Mouse (Mus musculus) neural tube, embryonic 12.5 days (tissue): Measurements from ENCODE around the gene Gart. TPM values are rescaled to one million over a fixed set of nuclear protein-coding genes. Genes with fewer than 3 reads are reported as not detected.

Experiments
- ATAC-seq: fragments of 200-750 bp; cut with Nextera tagmentation; 2 replicates; pipeline ENCODE4 v1.8.0; 2017; ENCODE audit warnings: low read depth, mild to moderate bottlenecking, moderate TSS enrichment, moderate library complexity; ENCODE audit not compliant: low FRiP score
- H3K27ac ChIP-seq: fragments of 300-500 bp; sonication (generic); 2 replicates; pipeline ENCODE4 v1.5.1; 2016
- H3K27me3 ChIP-seq: fragments of 300-500 bp; sonication (generic); replicated peaks from 2 replicates; pipeline ENCODE4 v1.6.1; 2016; ENCODE audit warnings: mild to moderate bottlenecking
- H3K36me3 ChIP-seq: fragments of 300-500 bp; sonication (generic); 2 replicates; pipeline ENCODE4 v1.6.1; 2016; ENCODE audit warnings: mild to moderate bottlenecking
- H3K4me1 ChIP-seq: fragments of 300-500 bp; sonication (generic); 2 replicates; pipeline ENCODE4 v1.6.1; 2016
- H3K4me2 ChIP-seq: fragments of 300-500 bp; sonication (generic); replicated peaks from 2 replicates; pipeline ENCODE4 v1.6.1; 2016; ENCODE audit warnings: mild to moderate bottlenecking
- H3K4me3 ChIP-seq: fragments of 300-500 bp; sonication (generic); 2 replicates; pipeline ENCODE4 v1.5.1; 2016
- H3K9ac ChIP-seq: fragments of 300-500 bp; sonication (generic); 2 replicates; pipeline ENCODE4 v1.6.1; 2016; ENCODE audit warnings: mild to moderate bottlenecking
- H3K9me3 ChIP-seq: fragments of 300-500 bp; sonication (generic); 2 replicates; pipeline ENCODE4 v1.6.1; 2016; ENCODE audit warnings: mild to moderate bottlenecking
- WGBS: fragments of 180-500 bp; shearing (Covaris S2); methylation state at CpG from one replicate; pipeline ENCODE4 v1.1.7; 2016; 5-methylcytosine and 5-hydroxymethylcytosine counted together
- polyA plus RNA-seq: library from polyadenylated mRNA; unstranded; fragments of >200 nt; fragmentation: Nextera tagmentation; extraction: Ambion mirVana; gene quantifications from 2 replicates; pipeline ENCODE4 v1.2.1, GENCODE M21; 2016

The Gart gene
- polyA plus RNA-seq, 1 experiment from 2014 or later = 89.0 TPM

DNA sequence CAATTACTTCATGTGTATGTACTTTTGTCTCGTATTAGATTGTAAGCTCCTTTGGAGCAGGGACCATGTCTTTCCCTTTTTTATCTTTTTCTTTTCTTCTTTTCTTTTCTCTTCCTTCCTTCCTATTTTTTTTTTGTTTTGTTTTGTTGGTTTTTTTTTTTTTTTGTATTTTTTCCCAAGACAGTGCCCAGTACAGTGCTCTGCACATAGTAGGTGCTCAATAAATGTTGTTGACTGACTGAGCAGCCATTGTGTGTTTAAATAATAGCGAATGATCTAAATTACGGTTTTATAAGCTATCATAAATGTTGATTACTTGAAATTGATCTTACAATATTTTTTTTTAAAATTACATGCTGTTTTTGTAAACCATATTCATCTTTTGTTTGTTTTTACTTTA, 17.0 kb upstream of the Gart start:
- no peak for ATAC-seq
- Histone ChIP-seq H3K4me2 (no peak overlapping the region), H3K9me3 (no peaks in the 10 kb centered on the region), H3K27me3 (no peaks in the 10 kb centered on the region), H3K4me3 (no peak overlapping the region), H3K9ac (no peak overlapping the region), H3K36me3 (peaks cover 79% of the 10 kb centered on the region), H3K27ac (no peak overlapping the region), H3K4me1 (no peaks in the 10 kb centered on the region)
- 96% methylated on average over 3 of the region's 3 CpGs for whole genome bisulfite sequencing

DNA sequence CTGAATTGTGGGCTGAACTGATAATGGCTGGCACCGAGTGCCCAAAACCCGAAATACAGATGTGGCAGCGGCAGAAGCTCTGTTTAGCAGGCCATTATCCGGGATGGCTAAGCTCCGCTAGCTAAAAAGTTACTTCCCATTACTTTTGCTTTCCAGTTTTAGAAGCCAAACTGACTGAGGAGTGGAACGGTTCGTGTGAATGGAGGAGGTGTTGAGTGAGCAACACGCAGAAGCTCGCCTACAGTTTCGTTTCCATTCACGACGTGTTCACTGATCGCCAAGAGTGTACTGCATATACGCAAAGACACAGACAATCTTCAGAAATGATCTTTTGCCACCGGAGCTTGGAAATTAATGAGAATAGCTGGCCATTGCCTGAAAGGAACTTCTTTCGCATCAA, 15.6 kb upstream of the Gart start:
- Histone ChIP-seq H3K4me3 (no peak overlapping the region), H3K27me3 (no peaks in the 10 kb centered on the region), H3K4me1 (no peaks in the 10 kb centered on the region), H3K4me2 (no peak overlapping the region), H3K9me3 (no peaks in the 10 kb centered on the region), H3K36me3 (peaks cover 88% of the 10 kb centered on the region), H3K27ac (no peak overlapping the region), H3K9ac (no peak overlapping the region)
- ATAC-seq = no peak
- 96% methylated on average over 16 of the region's 16 CpGs for WGBS

DNA sequence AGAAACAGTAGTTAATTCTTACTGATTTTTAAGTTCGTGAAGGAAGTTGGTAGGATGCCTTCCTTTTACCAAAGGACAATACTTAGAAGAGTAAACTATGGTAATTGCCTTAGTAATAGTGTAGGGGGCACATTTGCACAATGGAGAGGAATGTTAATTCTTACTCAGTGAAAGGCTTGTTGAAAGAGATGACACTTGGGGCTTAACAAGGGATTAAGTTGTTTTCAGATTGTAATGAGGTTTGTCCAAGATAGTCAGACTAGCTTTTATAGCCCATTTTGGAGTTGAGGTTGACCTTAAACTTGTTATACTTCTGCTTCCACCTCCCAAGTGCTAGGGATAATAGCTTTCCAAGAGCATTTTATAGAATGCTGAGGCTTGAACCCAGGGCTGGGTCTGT, 14.6 kb upstream of the Gart start:
- H3K4me2 ChIP-seq = no peak overlapping the region
- H3K4me1 ChIP-seq = no peaks in the 10 kb centered on the region
- WGBS = 58% methylated on average over 1 of the region's 1 CpGs
- H3K27ac ChIP-seq = no peak overlapping the region
- no peaks in the 10 kb centered on the region for H3K27me3 ChIP-seq
- H3K4me3 ChIP-seq = no peak overlapping the region
- no peak for ATAC-seq
- peaks cover 88% of the 10 kb centered on the region for H3K36me3 ChIP-seq
- H3K9me3 ChIP-seq = no peaks in the 10 kb centered on the region
- H3K9ac ChIP-seq = no peak overlapping the region

DNA sequence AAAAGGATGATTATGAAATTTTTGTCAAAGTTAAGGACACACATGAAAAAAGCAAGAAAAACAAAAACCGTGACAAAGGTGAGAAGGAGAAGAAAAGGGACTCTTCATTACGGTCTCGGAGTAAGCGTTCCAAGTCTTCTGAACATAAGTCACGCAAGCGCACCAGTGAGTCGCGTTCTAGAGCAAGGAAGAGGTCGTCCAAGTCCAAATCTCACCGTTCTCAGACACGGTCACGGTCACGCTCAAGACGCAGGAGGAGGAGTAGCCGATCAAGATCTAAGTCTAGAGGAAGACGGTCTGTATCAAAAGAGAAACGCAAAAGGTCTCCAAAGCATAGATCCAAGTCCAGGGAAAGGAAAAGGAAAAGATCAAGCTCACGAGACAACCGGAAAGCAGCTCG, 13.0 kb upstream of the Gart start:
- no peak for ATAC-seq
- no peak overlapping the region for H3K4me3 ChIP-seq
- H3K27ac ChIP-seq = no peak overlapping the region
- H3K9ac ChIP-seq = no peak overlapping the region
- no peak overlapping the region for H3K4me2 ChIP-seq
- no peaks in the 10 kb centered on the region for H3K4me1 ChIP-seq
- H3K36me3 ChIP-seq = peaks cover 88% of the 10 kb centered on the region
- 96% methylated on average over 20 of the region's 20 CpGs for WGBS
- no peaks in the 10 kb centered on the region for H3K9me3 ChIP-seq
- no peaks in the 10 kb centered on the region for H3K27me3 ChIP-seq

DNA sequence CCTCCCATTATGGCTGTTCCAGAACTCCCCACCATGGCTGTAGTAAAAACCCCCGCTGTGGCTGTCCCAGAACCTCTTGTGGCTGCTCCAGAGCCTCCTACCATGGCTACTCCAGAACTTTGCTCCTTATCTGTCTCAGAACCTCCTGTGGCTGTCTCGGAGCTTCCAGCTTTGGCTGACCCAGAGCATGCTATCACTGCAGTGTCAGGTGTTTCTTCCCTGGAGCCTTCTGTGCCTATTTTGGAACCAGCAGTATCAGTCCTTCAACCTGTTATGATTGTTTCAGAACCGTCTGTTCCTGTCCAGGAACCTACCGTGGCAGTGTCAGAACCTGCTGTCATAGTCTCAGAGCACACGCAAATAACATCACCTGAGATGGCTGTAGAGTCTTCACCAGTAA, 11.7 kb upstream of the Gart start:
- 96% methylated on average over 5 of the region's 5 CpGs for WGBS

DNA sequence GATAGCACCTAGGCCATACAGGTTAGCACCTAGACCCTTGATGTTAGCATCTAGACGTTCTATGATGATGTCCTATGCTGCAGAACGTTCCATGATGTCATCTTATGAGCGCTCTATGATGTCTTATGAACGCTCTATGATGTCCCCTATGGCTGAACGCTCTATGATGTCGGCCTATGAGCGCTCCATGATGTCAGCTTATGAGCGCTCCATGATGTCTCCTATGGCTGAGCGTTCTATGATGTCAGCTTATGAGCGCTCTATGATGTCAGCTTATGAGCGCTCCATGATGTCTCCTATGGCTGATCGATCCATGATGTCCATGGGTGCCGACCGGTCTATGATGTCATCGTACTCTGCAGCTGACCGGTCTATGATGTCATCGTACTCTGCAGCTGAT, 10.5 kb upstream of the Gart start:
- no peak for ATAC-seq
- 99% methylated on average over 17 of the region's 17 CpGs for WGBS
- no peak overlapping the region for H3K4me2 ChIP-seq
- no peak overlapping the region for H3K4me3 ChIP-seq
- no peaks in the 10 kb centered on the region for H3K27me3 ChIP-seq
- H3K36me3 ChIP-seq = peaks cover 80% of the 10 kb centered on the region
- H3K4me1 ChIP-seq = no peaks in the 10 kb centered on the region
- no peak overlapping the region for H3K27ac ChIP-seq
- H3K9ac ChIP-seq = no peak overlapping the region
- no peaks in the 10 kb centered on the region for H3K9me3 ChIP-seq

More for the DNA sequence above, 11.7 kb upstream of the Gart start:
- no peak overlapping the region for H3K4me2 ChIP-seq
- no peak overlapping the region for H3K4me3 ChIP-seq
- no peak overlapping the region for H3K27ac ChIP-seq
- H3K36me3 ChIP-seq = peaks cover 87% of the 10 kb centered on the region
- no peaks in the 10 kb centered on the region for H3K9me3 ChIP-seq
- no peaks in the 10 kb centered on the region for H3K27me3 ChIP-seq
- ATAC-seq = no peak
- no peak overlapping the region for H3K9ac ChIP-seq
- H3K4me1 ChIP-seq = no peaks in the 10 kb centered on the region

DNA sequence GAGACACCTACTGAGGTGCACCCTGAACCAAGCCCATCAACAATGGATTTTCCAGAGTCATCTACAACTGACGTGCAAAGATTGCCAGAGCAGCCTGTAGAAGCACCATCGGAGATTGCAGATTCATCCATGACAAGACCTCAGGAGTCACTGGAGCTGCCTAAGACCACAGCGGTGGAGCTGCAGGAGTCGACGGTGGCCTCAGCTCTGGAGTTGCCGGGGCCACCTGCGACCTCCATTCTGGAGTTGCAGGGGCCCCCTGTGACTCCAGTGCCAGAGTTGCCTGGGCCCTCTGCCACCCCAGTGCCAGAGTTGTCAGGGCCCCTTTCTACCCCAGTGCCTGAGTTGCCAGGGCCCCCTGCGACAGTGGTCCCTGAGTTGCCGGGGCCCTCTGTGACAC, 8.5 kb upstream of the Gart start:
- 97% methylated on average over 9 of the region's 9 CpGs for WGBS
- Histone ChIP-seq H3K9ac (no peak overlapping the region), H3K36me3 (peaks cover 76% of the 10 kb centered on the region), H3K4me1 (peaks cover under 1% of the 10 kb centered on the region; the same call in 1 of the 2 replicates), H3K27me3 (no peaks in the 10 kb centered on the region), H3K9me3 (no peaks in the 10 kb centered on the region), H3K4me2 (no peak overlapping the region), H3K27ac (no peak overlapping the region), H3K4me3 (no peak overlapping the region)
- no peak for ATAC-seq

DNA sequence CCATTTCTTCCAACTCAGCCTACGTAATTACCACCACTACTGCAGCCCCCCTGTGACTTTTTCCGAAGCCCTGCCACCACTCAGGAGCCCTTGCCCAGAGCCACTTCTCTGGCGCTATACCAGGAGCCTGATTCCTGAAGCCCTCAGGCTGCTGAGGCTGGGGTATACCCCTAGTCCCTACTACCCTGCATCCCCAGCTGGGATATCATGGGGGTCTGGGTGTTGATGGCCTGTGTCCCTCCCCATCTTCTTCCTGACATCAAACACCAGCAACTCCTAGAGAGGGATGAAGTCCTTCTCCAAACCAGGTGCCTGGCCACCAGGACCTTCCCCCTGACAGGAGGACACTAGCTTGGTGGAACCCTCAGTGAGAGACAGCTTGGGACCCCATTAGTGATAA, 5.4 kb upstream of the Gart start:
- WGBS = 97% methylated on average over 3 of the region's 3 CpGs
- Histone ChIP-seq H3K9ac (no peak overlapping the region), H3K4me2 (no peak overlapping the region), H3K27ac (no peak overlapping the region), H3K4me3 (no peak overlapping the region), H3K4me1 (peaks cover 6% of the 10 kb centered on the region), H3K27me3 (no peaks in the 10 kb centered on the region), H3K9me3 (no peaks in the 10 kb centered on the region), H3K36me3 (peaks cover 45% of the 10 kb centered on the region)
- no peak for ATAC-seq

DNA sequence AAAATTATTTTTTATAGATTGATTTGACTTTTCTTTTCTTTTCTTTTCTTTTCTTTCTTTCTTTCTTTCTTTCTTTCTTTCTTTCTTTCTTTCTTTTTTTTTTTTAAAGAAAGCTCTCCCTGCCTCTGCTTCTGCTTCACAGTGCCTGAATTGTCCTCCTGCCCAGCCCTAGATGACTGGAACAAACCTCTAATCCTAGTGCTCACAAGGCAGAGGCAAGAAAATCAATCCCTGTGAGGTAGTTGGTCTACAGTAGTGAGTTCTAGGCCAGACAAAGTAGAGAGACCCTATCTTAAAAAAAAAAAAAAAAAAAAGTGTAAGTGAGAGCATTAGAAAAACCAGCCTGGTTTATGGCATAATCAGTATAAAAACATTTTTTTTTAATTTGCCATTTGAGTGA, 3.0 kb upstream of the Gart start:
- no peaks in the 10 kb centered on the region for H3K9me3 ChIP-seq
- ATAC-seq = no peak
- H3K27me3 ChIP-seq = no peaks in the 10 kb centered on the region
- H3K9ac ChIP-seq = no peak overlapping the region
- H3K36me3 ChIP-seq = peaks cover 21% of the 10 kb centered on the region
- H3K4me2 ChIP-seq = peak overlapping the region; percentile 31; the same call in 1 of the 2 replicates
- peaks cover 12% of the 10 kb centered on the region for H3K4me1 ChIP-seq
- H3K4me3 ChIP-seq = no peak overlapping the region
- no peak overlapping the region for H3K27ac ChIP-seq

DNA sequence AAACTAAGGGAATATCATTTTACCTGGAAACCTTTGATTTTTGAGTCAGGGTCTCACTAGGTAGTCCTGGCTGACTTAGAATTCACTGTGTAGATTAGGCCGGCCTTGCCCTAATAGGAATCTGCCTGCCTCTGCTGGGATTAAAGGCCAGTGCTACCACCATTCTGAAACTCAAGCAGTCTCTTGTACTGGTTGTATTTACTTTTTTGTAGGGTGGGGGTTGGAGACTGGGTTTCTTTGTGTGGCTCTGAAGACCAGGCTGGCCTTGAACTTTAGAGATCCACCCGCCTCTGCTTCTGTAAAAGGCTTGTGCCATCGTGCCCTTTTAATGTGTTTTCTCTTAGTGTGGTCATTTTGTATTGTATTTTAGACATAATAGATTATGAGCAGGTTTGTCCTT, 2.5 kb upstream of the Gart start:
- no peak for ATAC-seq
- WGBS = 53% methylated on average over 3 of the region's 3 CpGs
- H3K9ac ChIP-seq = 0 out of 2 replicates have a peak overlapping the region, but pooled peaks have one; percentile 17
- no peak overlapping the region for H3K27ac ChIP-seq
- H3K4me1 ChIP-seq = peaks cover 12% of the 10 kb centered on the region
- no peaks in the 10 kb centered on the region for H3K9me3 ChIP-seq
- H3K27me3 ChIP-seq = no peaks in the 10 kb centered on the region
- H3K36me3 ChIP-seq = peaks cover 17% of the 10 kb centered on the region
- peak overlapping the region; percentile 84 for H3K4me2 ChIP-seq
- H3K4me3 ChIP-seq = peak overlapping the region; percentile 24; the same call in 1 of the 2 replicates

DNA sequence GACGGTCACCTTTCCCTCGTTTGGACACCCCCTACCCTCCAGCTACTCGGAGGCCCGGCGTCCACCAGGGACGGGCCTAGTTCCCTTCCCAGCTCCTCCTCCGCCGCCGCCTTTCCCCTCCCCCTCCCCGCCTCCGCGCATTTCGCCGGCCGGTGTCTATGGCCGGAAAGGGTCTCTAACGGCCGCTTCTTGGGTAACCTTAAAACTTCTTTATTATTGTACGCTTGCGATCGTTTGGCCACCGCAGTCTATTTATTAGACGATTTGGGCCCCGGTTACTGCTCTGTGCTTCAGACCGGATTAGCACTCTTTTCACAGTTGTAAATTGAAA, 1.4 kb upstream of the Gart start:
- under 1% methylated on average over 25 of the region's 25 CpGs for WGBS
- Histone ChIP-seq H3K27ac (peak overlapping the region; percentile 90), H3K4me3 (peak overlapping the region; percentile 66), H3K4me2 (peak overlapping the region; percentile 84), H3K27me3 (no peaks in the 10 kb centered on the region), H3K4me1 (peaks cover 12% of the 10 kb centered on the region), H3K9ac (peak overlapping the region; percentile 86), H3K9me3 (no peaks in the 10 kb centered on the region), H3K36me3 (peaks cover 12% of the 10 kb centered on the region)
- peak; percentile 76 for ATAC-seq

DNA sequence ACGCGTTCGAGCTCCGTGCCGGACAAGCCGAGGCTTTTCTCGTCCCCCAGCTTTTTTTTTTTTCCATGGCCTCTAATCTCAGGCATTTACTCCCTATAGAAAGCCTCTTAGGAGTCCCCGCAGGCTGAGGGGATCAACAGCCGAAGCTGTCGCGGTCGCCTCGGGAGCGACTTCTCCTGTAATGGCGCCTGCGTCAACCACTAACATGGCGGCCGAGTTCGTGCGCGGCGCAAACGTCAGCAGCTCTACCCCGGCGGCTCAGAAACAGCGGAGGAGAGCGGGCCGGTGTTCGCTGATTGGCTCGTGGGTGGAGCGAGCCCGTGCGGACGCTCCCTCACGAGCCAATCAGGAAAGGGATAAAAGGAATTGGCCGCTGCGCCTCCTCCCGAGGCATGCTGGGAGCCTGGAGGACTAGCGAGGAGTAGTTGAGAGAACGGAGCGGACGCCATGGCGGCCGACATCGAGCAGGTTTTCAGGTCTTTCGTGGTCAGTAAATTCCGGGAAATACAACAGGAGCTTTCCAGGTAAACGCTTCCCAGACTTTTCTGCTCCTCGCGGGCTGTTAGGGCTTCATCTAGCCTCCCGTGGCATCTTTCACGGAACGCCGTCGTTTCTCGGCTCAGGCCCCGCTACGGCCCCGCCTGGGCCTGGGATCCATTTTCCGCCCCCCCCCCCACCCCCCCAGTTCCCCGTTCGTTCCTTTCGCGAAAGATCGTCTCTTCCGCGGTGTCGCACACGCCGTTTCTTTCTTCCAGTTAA, 888 bp upstream of the Gart start, which contains the start of gene Son:
Gene Son, plus strand, starts transcription at position 46 of the 759 bp plus-strand sequence.
- H3K9ac ChIP-seq = peak within 1 kb of the TSS; percentile 86
- H3K4me2 ChIP-seq = peak within 1 kb of the TSS; percentile 84
- peak; percentile 98 for ATAC-seq
- H3K36me3 ChIP-seq = peaks cover 12% of the 10 kb centered on the region
- WGBS = under 1% methylated on average over 69 of the region's 70 CpGs
- H3K27me3 ChIP-seq = no peaks in the 10 kb centered on the region
- H3K4me1 ChIP-seq = peaks cover 12% of the 10 kb centered on the region
- H3K27ac ChIP-seq = peak within 1 kb of the TSS; percentile 90
- no peaks in the 10 kb centered on the region for H3K9me3 ChIP-seq
- H3K4me3 ChIP-seq = peak within 1 kb of the TSS; percentile 66

DNA sequence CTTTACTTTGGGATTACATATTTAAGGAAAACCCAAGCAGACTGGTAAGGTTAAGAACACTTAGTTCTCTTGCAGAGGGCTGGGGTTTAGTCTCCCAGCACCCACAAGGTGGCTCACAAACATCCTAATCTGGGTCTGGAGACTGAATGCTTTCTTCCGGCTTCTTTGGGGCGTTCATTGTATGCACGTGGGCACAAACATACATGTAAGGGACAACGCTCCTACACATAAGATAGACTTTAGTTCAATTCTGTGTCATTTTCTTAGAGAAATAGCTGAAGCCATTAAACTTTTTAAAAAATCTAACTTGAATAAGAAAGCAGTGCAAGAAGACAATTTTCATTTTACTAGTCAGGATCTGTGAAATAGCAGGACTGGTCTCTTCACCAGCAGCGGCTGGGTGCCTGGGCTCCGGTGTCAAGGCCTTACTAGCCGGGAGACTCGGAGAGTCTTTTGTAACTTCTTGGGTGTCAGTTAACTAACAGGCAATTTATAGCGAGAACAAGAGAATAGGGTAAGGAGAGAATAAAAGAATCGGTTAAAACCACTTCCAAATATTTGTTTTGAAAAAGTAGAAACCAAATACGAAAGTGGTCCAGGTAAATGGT, 653 bp downstream of the Gart start:
- under 1% methylated on average over 11 of the region's 11 CpGs for WGBS
- peak overlapping the region; percentile 66 for H3K4me3 ChIP-seq
- H3K27me3 ChIP-seq = no peaks in the 10 kb centered on the region
- no peak for ATAC-seq
- peak overlapping the region; percentile 84 for H3K4me2 ChIP-seq
- peak overlapping the region; percentile 68 for H3K9ac ChIP-seq
- no peak overlapping the region for H3K27ac ChIP-seq
- no peaks in the 10 kb centered on the region for H3K9me3 ChIP-seq
- peaks cover 12% of the 10 kb centered on the region for H3K4me1 ChIP-seq
- H3K36me3 ChIP-seq = peaks cover 11% of the 10 kb centered on the region
